Mouse (Mus musculus): ENCODE data around the gene 1700029P11Rik. TPM values are rescaled to one million over a fixed set of nuclear protein-coding genes. Genes with fewer than 3 reads are reported as not detected.
A peak's percentile ranks its signal among the peaks of the same experiment; 100 is the strongest.
"Not testable (repeated sequence)": the region's sequence is repeated elsewhere in the genome, so short reads cannot be mapped to it uniquely, and the experiment has no call there.

Gene 1700029P11Rik
- polyA plus RNA-seq, 1 experiment = not detected

DNA sequence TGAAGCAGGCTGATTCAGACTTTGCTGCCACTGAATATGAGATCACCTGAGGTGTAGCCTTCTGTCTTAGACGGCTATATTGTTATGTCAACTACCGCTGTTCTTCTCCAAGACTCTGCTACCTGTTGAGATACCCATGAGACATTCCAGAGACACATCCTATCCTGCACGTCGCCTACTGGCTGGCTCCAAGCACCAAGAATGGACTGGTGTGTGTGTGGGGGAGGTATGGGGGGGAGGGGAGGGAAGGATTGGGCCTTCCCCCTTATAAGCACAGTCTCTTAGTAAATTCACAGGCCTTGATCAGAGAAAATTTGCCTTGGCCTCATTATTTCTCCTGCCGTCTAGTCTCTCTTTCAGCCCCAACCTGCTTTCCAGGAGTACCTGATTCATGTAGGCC, 12.5 kb upstream of the 1700029P11Rik start:
- peaks cover 4% of the 10 kb centered on the region for H3K9me3 ChIP-seq
- peaks cover 6% of the 10 kb centered on the region for H3K27me3 ChIP-seq (replicated peaks)
- TF ChIP-seq GATA1 (IDR thresholded peaks at IDR 0.05; ENCODE audit: borderline replicate concordance, low read length) = no peak
- no peak for TF ChIP-seq FLI1 (IDR thresholded peaks at IDR 0.05; ENCODE audit: low read length)
- H3K36me3 ChIP-seq (replicated peaks; ENCODE audit: low read length) = no peaks in the 10 kb centered on the region
- H3K4me1 ChIP-seq = peaks cover 20% of the 10 kb centered on the region
- H3K4me3 ChIP-seq (replicated peaks) = no peak overlapping the region

DNA sequence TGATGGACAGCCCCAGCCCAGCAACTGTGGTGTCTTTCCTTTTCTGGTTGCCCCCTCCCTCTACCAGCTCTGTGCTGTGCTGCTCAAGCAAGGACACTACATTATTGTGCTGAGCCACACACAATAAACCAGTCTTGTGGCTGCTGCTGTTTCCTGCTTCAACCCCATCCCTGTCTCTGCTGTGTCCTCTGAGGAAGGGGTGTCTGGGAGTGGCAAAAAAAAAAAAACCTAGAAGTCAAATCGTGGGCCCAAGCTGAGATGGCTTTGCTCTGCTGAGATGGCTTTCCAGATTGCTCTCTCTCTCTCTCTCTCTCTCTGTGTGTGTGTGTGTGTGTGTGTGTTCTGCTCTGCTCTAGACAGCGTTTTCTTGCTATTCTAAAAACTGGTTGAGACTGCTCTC, 11.9 kb upstream of the 1700029P11Rik start:
- Histone ChIP-seq H3K9me3 (peaks cover 4% of the 10 kb centered on the region), H3K36me3 (replicated peaks; ENCODE audit: low read length) (no peaks in the 10 kb centered on the region), H3K4me3 (replicated peaks) (no peak overlapping the region), H3K4me1 (peaks cover 20% of the 10 kb centered on the region), H3K27me3 (replicated peaks) (peaks cover 6% of the 10 kb centered on the region)
- TF ChIP-seq FLI1 (IDR thresholded peaks at IDR 0.05; ENCODE audit: low read length) (no peak), GATA1 (IDR thresholded peaks at IDR 0.05; ENCODE audit: borderline replicate concordance, low read length) (no peak)

DNA sequence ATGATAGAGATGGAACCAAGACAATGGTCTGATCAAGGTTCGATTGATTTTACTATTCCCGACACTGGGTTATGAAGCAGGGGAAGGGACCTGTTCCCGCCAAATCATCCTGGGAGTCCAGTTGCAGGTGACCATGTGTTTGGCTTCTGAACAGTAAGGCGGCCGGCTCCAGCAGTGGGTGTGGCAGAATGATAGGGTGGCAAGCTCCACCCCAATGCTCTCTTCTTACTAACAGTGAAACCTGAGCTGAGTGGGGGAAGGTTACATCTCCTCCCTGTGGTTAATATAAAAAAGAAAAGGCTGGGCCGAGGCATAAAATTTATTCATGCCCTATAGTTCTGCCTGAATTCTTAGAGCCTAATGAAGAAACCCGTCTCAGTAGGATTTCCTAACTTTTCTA, 11.2 kb upstream of the 1700029P11Rik start:
- H3K27me3 ChIP-seq (replicated peaks) = peaks cover 6% of the 10 kb centered on the region
- H3K9me3 ChIP-seq = peaks cover 4% of the 10 kb centered on the region
- TF ChIP-seq GATA1 (IDR thresholded peaks at IDR 0.05; ENCODE audit: borderline replicate concordance, low read length) = no peak
- TF ChIP-seq FLI1 (IDR thresholded peaks at IDR 0.05; ENCODE audit: low read length) = no peak
- no peaks in the 10 kb centered on the region for H3K36me3 ChIP-seq (replicated peaks; ENCODE audit: low read length)
- H3K4me3 ChIP-seq (replicated peaks) = no peak overlapping the region
- peaks cover 20% of the 10 kb centered on the region for H3K4me1 ChIP-seq

DNA sequence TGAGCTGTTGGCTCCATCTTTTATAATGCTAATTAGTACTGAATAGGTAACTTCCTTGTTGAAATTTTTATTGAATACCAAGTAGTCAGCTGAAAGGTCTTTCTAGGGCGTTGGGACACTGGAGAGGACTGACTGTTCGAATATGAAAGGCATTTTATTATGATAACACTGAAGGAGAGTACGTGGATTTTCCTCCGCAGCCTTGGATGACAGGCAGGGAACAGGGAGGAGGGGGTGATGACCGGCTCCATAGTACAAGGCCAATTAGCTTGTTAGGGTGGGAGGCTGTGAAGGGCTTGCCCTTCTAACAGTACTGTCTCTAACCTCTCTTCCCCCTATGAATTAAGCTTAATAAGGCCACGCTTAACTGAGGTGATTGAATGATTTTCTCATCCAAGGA, 10.7 kb upstream of the 1700029P11Rik start:
- peaks cover 20% of the 10 kb centered on the region for H3K4me1 ChIP-seq
- not testable (repeated sequence) for H3K4me3 ChIP-seq (replicated peaks); H3K9me3 ChIP-seq; H3K27me3 ChIP-seq (replicated peaks); H3K36me3 ChIP-seq (replicated peaks; ENCODE audit: low read length)

DNA sequence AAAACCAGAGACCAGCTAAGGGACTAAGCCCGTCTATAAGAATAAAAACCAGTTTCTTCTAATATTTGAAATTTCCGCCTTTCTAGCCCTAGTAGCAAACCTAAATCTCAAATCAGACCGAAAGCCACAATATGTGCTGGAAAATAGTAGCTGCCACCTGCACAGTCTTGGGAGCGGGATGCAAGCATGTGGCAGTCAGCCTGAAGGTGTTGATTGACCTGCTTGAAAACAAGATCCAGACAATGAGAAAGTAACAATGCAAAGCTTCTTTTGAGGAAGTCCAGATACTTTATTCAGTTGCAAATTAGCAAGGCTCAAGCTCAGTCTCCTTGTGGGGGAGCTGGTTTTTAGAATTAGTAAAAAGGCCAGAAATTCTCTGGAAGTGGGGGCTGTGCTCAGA, 9.8 kb upstream of the 1700029P11Rik start:
- H3K4me3 ChIP-seq (replicated peaks); H3K36me3 ChIP-seq (replicated peaks; ENCODE audit: low read length); H3K9me3 ChIP-seq; H3K27me3 ChIP-seq (replicated peaks): not testable (repeated sequence)
- peaks cover 15% of the 10 kb centered on the region for H3K4me1 ChIP-seq

DNA sequence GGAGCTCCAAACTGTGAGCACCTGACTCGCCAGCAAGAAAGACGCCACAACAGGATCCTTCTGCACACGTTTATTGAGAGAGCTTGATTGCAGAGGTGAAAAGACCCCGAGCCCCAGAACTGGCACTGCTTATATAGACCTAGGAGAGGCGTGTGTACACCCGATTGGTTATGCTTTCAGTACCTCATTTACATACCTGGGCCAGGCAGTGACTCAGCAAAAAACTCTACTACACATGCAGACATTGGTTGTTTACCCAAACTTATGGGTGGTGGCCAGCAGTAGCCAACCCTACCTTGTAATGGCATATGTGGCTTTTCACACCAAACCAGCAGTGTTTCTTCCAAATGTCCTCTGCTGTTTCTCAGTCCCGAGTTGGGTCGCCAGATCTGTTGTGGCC, 5.2 kb upstream of the 1700029P11Rik start:
- not testable (repeated sequence) for H3K36me3 ChIP-seq (replicated peaks; ENCODE audit: low read length); H3K9me3 ChIP-seq; H3K4me3 ChIP-seq (replicated peaks); H3K4me1 ChIP-seq; H3K27me3 ChIP-seq (replicated peaks)

DNA sequence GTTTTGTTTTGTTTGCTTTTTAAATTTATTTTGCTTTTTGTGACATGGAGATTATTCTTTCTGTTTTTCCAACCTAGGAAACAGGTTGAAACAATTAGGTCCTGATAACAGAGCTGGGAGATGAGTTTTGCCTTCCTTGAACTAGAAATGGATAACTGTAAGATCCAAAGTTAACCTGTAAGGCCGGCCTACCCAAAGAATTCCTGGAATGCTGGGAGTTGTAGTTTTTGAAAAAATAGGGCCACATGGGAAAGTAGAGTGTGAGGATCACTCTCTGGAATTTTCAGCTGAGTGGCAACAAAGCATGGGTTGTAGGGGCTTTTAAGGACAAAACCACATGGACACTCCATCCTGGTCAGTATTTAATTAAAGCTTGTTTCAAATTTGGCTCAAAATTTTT, 1.8 kb downstream of the 1700029P11Rik start:
- Histone ChIP-seq H3K27me3 (replicated peaks) (peaks cover 3% of the 10 kb centered on the region), H3K36me3 (replicated peaks; ENCODE audit: low read length) (no peaks in the 10 kb centered on the region)
- TF ChIP-seq FLI1 (IDR thresholded peaks at IDR 0.05; ENCODE audit: low read length) (no peak), GATA1 (IDR thresholded peaks at IDR 0.05; ENCODE audit: borderline replicate concordance, low read length) (no peak)

DNA sequence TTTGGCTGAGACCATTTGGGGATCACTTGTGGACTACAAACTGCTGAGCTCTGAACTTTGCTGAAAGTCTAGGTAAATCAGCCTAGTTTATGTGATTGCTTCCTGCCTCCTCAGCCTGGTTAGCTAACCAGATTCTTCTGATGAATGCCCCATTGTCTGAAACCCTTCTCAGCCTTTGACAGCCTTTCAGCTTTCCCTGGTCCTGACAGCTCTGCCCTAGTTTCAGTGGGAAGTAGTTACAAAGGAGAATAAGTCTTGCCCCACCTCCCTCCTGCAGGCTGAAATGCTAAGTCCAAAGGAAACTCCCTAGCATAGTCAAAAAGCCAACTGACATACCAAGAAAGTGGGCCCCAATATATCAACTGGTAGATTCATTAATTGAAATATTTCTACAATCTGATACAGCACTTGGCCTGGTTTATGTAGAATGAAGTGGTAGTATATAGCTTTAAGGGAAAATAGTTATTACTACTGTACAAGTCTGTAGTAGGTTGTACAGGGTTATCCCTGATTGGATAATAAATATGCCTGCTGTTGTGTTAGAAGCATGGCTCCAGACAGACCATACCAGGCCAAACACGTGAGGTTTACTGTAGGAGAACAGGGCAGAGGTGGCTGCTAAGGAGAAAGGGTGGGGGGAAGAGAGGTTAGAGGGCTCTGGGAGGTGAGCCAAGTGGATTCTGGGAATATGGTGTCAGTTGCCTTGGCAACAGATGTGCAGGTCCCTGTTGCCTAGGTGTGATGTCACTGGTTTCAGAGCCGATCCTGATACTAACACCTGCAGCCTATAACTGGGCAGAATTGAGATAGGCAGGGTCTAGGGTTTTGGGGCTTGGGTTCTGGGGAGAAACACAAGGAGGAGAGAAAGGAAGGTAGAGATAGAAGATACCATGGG, 5.2 kb downstream of the 1700029P11Rik start:
- peaks cover 3% of the 10 kb centered on the region for H3K27me3 ChIP-seq (replicated peaks)

More for the DNA sequence above, 1.8 kb downstream of the 1700029P11Rik start:
- Histone ChIP-seq H3K4me1 (no peaks in the 10 kb centered on the region), H3K4me3 (replicated peaks) (no peak overlapping the region), H3K9me3 (no peaks in the 10 kb centered on the region)

DNA sequence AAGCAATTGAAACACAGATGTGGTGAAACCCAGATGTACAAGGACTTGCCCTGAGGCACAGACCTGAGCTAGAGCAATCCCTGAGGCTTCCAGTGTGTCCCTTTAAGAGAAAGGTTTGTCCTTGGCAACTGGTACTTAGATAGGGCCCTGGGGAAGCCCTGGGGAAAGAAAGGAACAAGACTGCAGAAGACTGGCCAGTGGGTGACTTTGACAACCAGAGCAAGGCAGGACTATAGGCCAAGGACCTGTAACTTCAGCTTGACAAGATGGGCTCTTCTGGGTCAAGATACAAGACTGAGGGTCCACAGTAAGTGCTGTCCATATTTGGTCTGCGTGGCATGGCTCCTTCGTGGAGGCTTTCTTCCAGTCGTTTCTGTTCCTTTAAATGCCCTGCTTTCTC, 7.3 kb downstream of the 1700029P11Rik start, which contains the start of gene Xrcc6:
TSS of gene Xrcc6 (plus strand) at position 190 of the 400 bp plus-strand sequence.
- no peaks in the 10 kb centered on the region for H3K9me3 ChIP-seq
- TF ChIP-seq FLI1 (IDR thresholded peaks at IDR 0.05; ENCODE audit: low read length) = no peak
- no peak for TF ChIP-seq GATA1 (IDR thresholded peaks at IDR 0.05; ENCODE audit: borderline replicate concordance, low read length)
- H3K27me3 ChIP-seq (replicated peaks) = peaks cover 3% of the 10 kb centered on the region
- H3K4me1 ChIP-seq = peaks cover 12% of the 10 kb centered on the region
- peaks cover 12% of the 10 kb centered on the region for H3K36me3 ChIP-seq (replicated peaks; ENCODE audit: low read length)
- H3K4me3 ChIP-seq (replicated peaks) = no peak within 1 kb of the TSS

More for the DNA sequence above, 5.2 kb downstream of the 1700029P11Rik start:
- Histone ChIP-seq H3K4me3 (replicated peaks) (no peak overlapping the region), H3K4me1 (peaks cover 9% of the 10 kb centered on the region), H3K9me3 (no peaks in the 10 kb centered on the region), H3K36me3 (replicated peaks; ENCODE audit: low read length) (no peaks in the 10 kb centered on the region)
- TF ChIP-seq FLI1 (IDR thresholded peaks at IDR 0.05; ENCODE audit: low read length) (no peak), GATA1 (IDR thresholded peaks at IDR 0.05; ENCODE audit: borderline replicate concordance, low read length) (no peak)

DNA sequence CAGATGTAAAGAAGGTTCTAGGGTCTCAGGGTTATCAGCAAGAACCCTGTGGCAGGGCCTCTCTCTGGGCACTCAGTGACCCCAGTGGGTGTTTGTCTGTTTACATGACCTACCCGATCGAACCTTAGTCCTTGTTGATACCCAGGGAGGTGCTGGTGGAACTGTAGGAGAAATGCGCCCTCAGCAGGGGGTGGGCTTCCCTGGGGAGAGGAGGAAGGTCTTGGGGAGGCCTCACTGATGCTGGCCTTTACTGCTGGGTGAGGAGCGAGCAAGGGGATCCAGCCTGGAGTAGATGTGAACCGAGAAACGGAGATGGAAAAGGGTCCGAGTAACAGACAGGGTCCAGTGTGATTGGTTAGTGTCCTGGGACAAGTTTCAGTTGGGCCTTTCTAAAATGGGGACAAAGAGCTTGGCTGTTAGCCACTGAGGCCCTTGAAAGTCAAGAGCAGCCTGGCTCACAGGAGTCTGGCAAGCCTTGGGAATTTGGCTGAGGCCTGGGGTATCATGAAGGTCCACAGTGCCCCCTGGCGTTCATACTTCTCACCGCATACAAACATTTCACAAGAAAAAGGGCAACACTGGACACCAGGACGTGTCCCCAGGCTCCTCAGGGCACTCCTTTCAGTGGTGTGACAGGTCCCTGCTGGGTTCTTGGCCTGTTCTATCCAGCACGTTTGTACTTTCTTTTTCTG, 9.2 kb downstream of the 1700029P11Rik start:
- peaks cover 3% of the 10 kb centered on the region for H3K27me3 ChIP-seq (replicated peaks)
- no peaks in the 10 kb centered on the region for H3K9me3 ChIP-seq
- peaks cover 31% of the 10 kb centered on the region for H3K36me3 ChIP-seq (replicated peaks; ENCODE audit: low read length)
- TF ChIP-seq FLI1 (IDR thresholded peaks at IDR 0.05; ENCODE audit: low read length) = no peak
- TF ChIP-seq GATA1 (IDR thresholded peaks at IDR 0.05; ENCODE audit: borderline replicate concordance, low read length) = no peak
- H3K4me3 ChIP-seq (replicated peaks) = peak overlapping the region; percentile 51
- peaks cover 12% of the 10 kb centered on the region for H3K4me1 ChIP-seq
